Mouse (Mus musculus) kidney, adult 18-20 months (tissue): ENCODE measurements around the gene Nsd2.

Experiments
- DNase-seq: peaks from one replicate; pipeline ENCODE4 v3.0.0; 2021

Gene Nsd2

GRCm38 (mm10) chr5:33819876-33820732 lies at the start of gene Nsd2:
TSS of gene Nsd2 (plus strand) at chr5:33820725.
- peak; percentile 89 for DNase-seq

GRCm38 (mm10) chr5:33777195-33777594 lies 43.3 kb upstream of the Nsd2 start:
- no peak for DNase-seq

- no peak for DNase-seq
These were observed 38.6 kb upstream of the Nsd2 start for GRCm38 (mm10) chr5:33781964-33782344.

- peak; percentile 93 for DNase-seq
These were observed 38.1 kb upstream of the Nsd2 start, which contains the start of gene Letm1 for GRCm38 (mm10) chr5:33782345-33782998. TSS of gene Letm1 (minus strand) at chr5:33782817.

- no peak for DNase-seq
These were observed 37.5 kb upstream of the Nsd2 start for GRCm38 (mm10) chr5:33782999-33783390.

GRCm38 (mm10) chr5:33791912-33792643 lies 28.4 kb upstream of the Nsd2 start:
- DNase-seq: no peak

- DNase-seq: no peak
These were observed 17.2 kb upstream of the Nsd2 start for GRCm38 (mm10) chr5:33803337-33803736.

GRCm38 (mm10) chr5:33811519-33811918 lies 9.0 kb upstream of the Nsd2 start:
- DNase-seq: no peak

- DNase-seq: no peak
These were observed 4.4 kb upstream of the Nsd2 start for GRCm38 (mm10) chr5:33816008-33816725.

- no peak for DNase-seq
These were observed 2.4 kb upstream of the Nsd2 start for GRCm38 (mm10) chr5:33818104-33818503.

- DNase-seq: no peak
These were observed 1.2 kb upstream of the Nsd2 start for GRCm38 (mm10) chr5:33819141-33819875.

- peak; percentile 70 for DNase-seq
These were observed 452 bp downstream of the Nsd2 start for GRCm38 (mm10) chr5:33820733-33821621.

GRCm38 (mm10) chr5:33821901-33822427 lies 1.4 kb downstream of the Nsd2 start:
- no peak for DNase-seq

GRCm38 (mm10) chr5:33822456-33822855 lies 1.9 kb downstream of the Nsd2 start:
- DNase-seq: no peak

GRCm38 (mm10) chr5:33826001-33826400 lies 5.5 kb downstream of the Nsd2 start:
- no peak for DNase-seq

- DNase-seq: no peak
These were observed 7.6 kb downstream of the Nsd2 start for GRCm38 (mm10) chr5:33828107-33828506.

- DNase-seq: no peak
These were observed 9.4 kb downstream of the Nsd2 start for GRCm38 (mm10) chr5:33829958-33830357.

- no peak for DNase-seq
These were observed 10.3 kb downstream of the Nsd2 start for GRCm38 (mm10) chr5:33830832-33831231.

GRCm38 (mm10) chr5:33841331-33841730 lies 20.8 kb downstream of the Nsd2 start:
- no peak for DNase-seq

GRCm38 (mm10) chr5:33842549-33842948 lies 22.0 kb downstream of the Nsd2 start:
- DNase-seq: no peak

- no peak for DNase-seq
These were observed 30.9 kb downstream of the Nsd2 start for GRCm38 (mm10) chr5:33851466-33851865.
